Comparison of ENCODE assay signal across 8 mouse cellular contexts in the genomic region with DNA sequence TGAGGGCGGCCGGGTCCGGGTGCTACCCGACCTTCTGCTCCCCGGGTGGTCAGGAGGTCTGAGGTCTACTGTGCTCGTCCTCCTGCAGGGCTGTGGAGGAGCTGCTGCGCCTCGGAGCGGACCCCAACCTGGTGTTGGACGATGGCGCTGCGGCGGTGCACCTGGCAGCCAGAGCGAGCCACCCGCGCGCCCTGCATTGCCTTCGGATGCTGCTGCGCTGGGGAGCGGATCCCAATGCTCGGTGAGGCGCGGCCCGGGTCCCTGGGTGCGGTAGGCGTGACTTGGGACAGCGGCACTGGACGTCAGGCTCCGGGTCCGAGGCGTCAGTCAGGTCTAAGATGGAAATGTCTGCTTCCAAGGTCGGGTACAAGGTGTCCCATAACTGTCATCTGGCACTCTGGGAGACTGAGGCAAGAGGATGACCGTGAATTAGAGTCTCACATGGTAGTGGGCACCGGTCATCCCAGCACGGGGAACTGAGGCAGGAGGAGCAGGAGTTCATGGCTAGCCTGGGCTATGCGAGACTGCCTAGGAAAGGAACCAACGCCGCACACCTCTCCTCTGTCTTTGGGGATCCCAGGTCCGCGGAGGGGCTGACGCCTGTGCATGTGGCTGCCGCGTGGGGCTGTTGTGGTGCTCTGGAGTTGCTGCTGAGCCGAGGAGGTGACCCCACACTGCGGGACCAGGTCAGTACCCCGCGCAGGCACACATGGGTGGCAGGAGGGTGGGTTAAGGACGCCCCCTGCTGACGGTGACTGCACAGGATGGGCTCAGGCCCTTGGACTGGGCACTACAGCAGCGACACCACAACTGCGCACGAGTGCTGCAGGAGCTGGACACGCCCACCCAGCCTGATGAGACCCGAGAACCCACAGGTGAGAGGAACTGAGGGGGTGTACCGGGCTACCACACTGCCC. TPM values are rescaled to one million over a fixed set of nuclear protein-coding genes. Genes with fewer than 3 reads are reported as not detected.
DNase-seq lines count a peak whose midpoint lies in the region; ATAC-seq and TF ChIP-seq lines count a peak whose summit lies in the region.

No protein-coding gene starts in this region.

- peaks cover 12% of the 10 kb centered on the region; the same call in 1 of the 2 replicates for H3K36me3 ChIP-seq in intestine, postnatal 0 days (ENCODE audit: control insufficient read depth, insufficient read depth)
- peaks cover 17% of the 10 kb centered on the region for H3K36me3 ChIP-seq in neural tube, embryonic 12.5 days

- 0 out of 2 replicates have a peak, but pooled peaks cover 4% of the 10 kb centered on the region for H3K4me1 ChIP-seq in intestine, postnatal 0 days (replicated peaks; ENCODE audit: control insufficient read depth, insufficient read depth, low read length)
- H3K4me1 ChIP-seq in lung, adult 2 months (ENCODE audit: control insufficient read depth, insufficient read depth, low read length): peaks cover 6% of the 10 kb centered on the region; the same call in 1 of the 2 replicates
- peaks cover 14% of the 10 kb centered on the region for H3K4me1 ChIP-seq in neural tube, embryonic 12.5 days

- no peak for TF ChIP-seq POLR2A in lung, adult 2 months (IDR thresholded peaks at IDR 0.05; ENCODE audit: borderline replicate concordance, extremely low read depth, low read depth, low read length)

- H3K4me3 ChIP-seq in intestine, postnatal 0 days (ENCODE audit: low read depth, low read length): peak overlapping the region; percentile 59
- H3K4me3 ChIP-seq in lung, adult 2 months (replicated peaks; ENCODE audit: extremely low read depth, low read depth, low read length): no peak overlapping the region
- H3K4me3 ChIP-seq in neural tube, embryonic 12.5 days: peak overlapping the region; percentile 55

- WGBS in intestine, postnatal 0 days: under 1% methylated on average over 55 of the region's 55 CpGs
- under 1% methylated on average over 55 of the region's 55 CpGs for WGBS in lung, adult 2 months
- 1% methylated on average over 55 of the region's 55 CpGs for WGBS in neural tube, embryonic 12.5 days

- DNase-seq in right cerebral cortex, postnatal 14 days: peak; percentile 43
- DNase-seq in right cerebral cortex, postnatal 25 days: no peak
- peak; percentile 72 to 78 for DNase-seq in cerebellum, postnatal 10 days
- DNase-seq in gastrocnemius, postnatal 10 days: peak; percentile 67
- peak; percentile 57 for DNase-seq in lung, adult 2 months
- DNase-seq in thymus, postnatal 4 days: peak; percentile 80

- ATAC-seq in intestine, postnatal 0 days: peak; percentile 58
- ATAC-seq in neural tube, embryonic 12.5 days (ENCODE audit: low FRiP score, low read depth): peak; percentile 74

- H3K27ac ChIP-seq in intestine, postnatal 0 days (ENCODE audit: low read depth, low read length): no peak overlapping the region
- no peak overlapping the region for H3K27ac ChIP-seq in neural tube, embryonic 12.5 days

- TF ChIP-seq CTCF in intestine, postnatal 0 days (IDR thresholded peaks at IDR 0.05; ENCODE audit: low read depth): peak; percentile 94
- peak; percentile 70 for TF ChIP-seq CTCF in lung, adult 2 months (IDR thresholded peaks at IDR 0.05; ENCODE audit: insufficient read depth, low read length)

- H3K4me2 ChIP-seq in intestine, postnatal 0 days (replicated peaks; ENCODE audit: low read depth): peak overlapping the region; percentile 98
- H3K4me2 ChIP-seq in neural tube, embryonic 12.5 days (replicated peaks): peak overlapping the region; percentile 93

- H3K9ac ChIP-seq in intestine, postnatal 0 days (ENCODE audit: low read depth, low read length): peak overlapping the region; percentile 58
- H3K9ac ChIP-seq in neural tube, embryonic 12.5 days: peak overlapping the region; percentile 63

- H3K27me3 ChIP-seq in intestine, postnatal 0 days (replicated peaks; ENCODE audit: control insufficient read depth, insufficient read depth, low read length): no peaks in the 10 kb centered on the region
- H3K27me3 ChIP-seq in neural tube, embryonic 12.5 days (replicated peaks): no peaks in the 10 kb centered on the region

- no peaks in the 10 kb centered on the region for H3K9me3 ChIP-seq in intestine, postnatal 0 days (ENCODE audit: control insufficient read depth)
- H3K9me3 ChIP-seq in neural tube, embryonic 12.5 days: no peaks in the 10 kb centered on the region

RNA-seq across cellular contexts. Expression of a gene that starts 0.5 kb away (rescaled TPM):
- total RNA-seq in gastrocnemius, postnatal 10 days (2021): 1 to 10 TPM; 1.7 to 2.1 TPM
- polyA plus RNA-seq in intestine, postnatal 0 days (2015; fragmentation: Nextera tagmentation; extraction: Ambion mirVana): 2.8 and 4.4 TPM in 2 replicates
- polyA plus RNA-seq in lung, adult 2 months (2012; rRNA removed): 1.4 and 2.2 TPM in 2 replicates
- 24.0 and 26.6 TPM in 2 replicates for polyA plus RNA-seq in neural tube, embryonic 12.5 days (2016; fragmentation: Nextera tagmentation; extraction: Ambion mirVana)

RNA-seq across cellular contexts. Expression of a gene that starts 9.7 kb away (rescaled TPM):
- 10 to 100 TPM; 68.5 to 70.4 TPM for total RNA-seq in gastrocnemius, postnatal 10 days (2021)
- polyA plus RNA-seq in intestine, postnatal 0 days (2015; fragmentation: Nextera tagmentation; extraction: Ambion mirVana): 66.8 and 68.6 TPM in 2 replicates
- 120 and 145 TPM in 2 replicates for polyA plus RNA-seq in lung, adult 2 months (2012; rRNA removed)
- polyA plus RNA-seq in neural tube, embryonic 12.5 days (2016; fragmentation: Nextera tagmentation; extraction: Ambion mirVana): 95.6 and 100 TPM in 2 replicates

RNA-seq across cellular contexts. Expression of a gene that starts 10.8 kb away (rescaled TPM):
- 10 to 100 TPM; 11.7 to 18.1 TPM for total RNA-seq in gastrocnemius, postnatal 10 days (2021)
- 4.1 and 4.9 TPM in 2 replicates for polyA plus RNA-seq in intestine, postnatal 0 days (2015; fragmentation: Nextera tagmentation; extraction: Ambion mirVana)
- polyA plus RNA-seq in lung, adult 2 months (2012; rRNA removed): 155 and 170 TPM in 2 replicates
- 6.0 and 6.8 TPM in 2 replicates for polyA plus RNA-seq in neural tube, embryonic 12.5 days (2016; fragmentation: Nextera tagmentation; extraction: Ambion mirVana)

RNA-seq across cellular contexts. Expression of a gene that starts 24.6 kb away (rescaled TPM):
- 10 to 100 TPM; 23.2 to 29.7 TPM for total RNA-seq in gastrocnemius, postnatal 10 days (2021)
- 58.3 and 58.5 TPM in 2 replicates for polyA plus RNA-seq in intestine, postnatal 0 days (2015; fragmentation: Nextera tagmentation; extraction: Ambion mirVana)
- polyA plus RNA-seq in lung, adult 2 months (2012; rRNA removed): 133 and 205 TPM in 2 replicates
- polyA plus RNA-seq in neural tube, embryonic 12.5 days (2016; fragmentation: Nextera tagmentation; extraction: Ambion mirVana): 61.5 and 67.0 TPM in 2 replicates

RNA-seq across cellular contexts. Expression of a gene that starts 35.3 kb away (rescaled TPM):
- total RNA-seq in gastrocnemius, postnatal 10 days (2021): 1 to 10 TPM; 7.4 to 8.1 TPM
- polyA plus RNA-seq in intestine, postnatal 0 days (2015; fragmentation: Nextera tagmentation; extraction: Ambion mirVana): 20.0 and 20.5 TPM in 2 replicates
- polyA plus RNA-seq in lung, adult 2 months (2012; rRNA removed): 16.9 and 21.1 TPM in 2 replicates
- 5.3 and 5.7 TPM in 2 replicates for polyA plus RNA-seq in neural tube, embryonic 12.5 days (2016; fragmentation: Nextera tagmentation; extraction: Ambion mirVana)

Comparison
In these comparisons a context has a peak if more than half of its experiments do, and no peak if none do; other contexts are left out.
1. RNA of a gene that starts 10.8 kb away (polyA plus RNA-seq): 155 to 170 TPM in lung, adult 2 months; 6.0 to 6.8 TPM in neural tube, embryonic 12.5 days and 4.1 to 4.9 TPM in intestine, postnatal 0 days; every median in the first group is over 10 times any median in the second.